20 mouse cellular contexts compared by ENCODE assay signal in the genomic region with DNA sequence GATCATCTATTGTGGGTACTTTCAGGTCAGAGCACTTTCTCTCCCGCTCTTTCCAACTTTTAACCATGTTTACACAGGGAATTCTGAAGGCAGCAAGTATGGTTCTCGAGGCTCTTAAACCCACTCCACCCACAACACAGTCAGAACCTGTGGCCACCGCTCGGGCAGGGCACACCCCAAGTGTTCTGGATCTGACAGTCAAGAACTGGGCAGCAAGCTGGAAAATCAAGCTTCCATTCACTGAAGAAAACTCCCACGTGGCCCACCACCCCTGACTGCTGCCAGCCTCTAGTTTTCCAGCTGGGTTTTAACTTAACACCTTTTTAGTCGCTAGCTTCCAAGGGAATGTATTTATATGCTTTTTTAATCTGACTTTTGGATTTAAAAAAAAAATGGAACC.
DNase-seq lines count a peak whose midpoint lies in the region; ATAC-seq and TF ChIP-seq lines count a peak whose summit lies in the region.
"Had no signal": no experiment of that assay in that cellular context is flagged by ENCODE, and none has a peak within 500 bp of the region (broad histone marks: within the 10 kb centered on the region; RNA-seq: fewer than 3 reads in every experiment).

No protein-coding gene starts in this region.

- DNase-seq in left cerebral cortex, postnatal 14 days (ENCODE audit: low spot score in 2 of 2), result peak; percentile 13 to 30
- DNase-seq in left cerebral cortex, adult 2 months (ENCODE audit: extremely low spot score in 1 of 2, low spot score in 2 of 2), result no peak
- peak; percentile 38 for DNase-seq in limb, embryonic 11.5 days (ENCODE audit: low spot score)
- DNase-seq in heart, postnatal 14 days, result no peak
- no peak for DNase-seq in thymus, adult 2 months
- DNase-seq in layer of hippocampus, adult 9-11 months, result no peak
- DNase-seq: cerebellum, adult 8-10 months; kidney, adult 18-20 months; kidney, postnatal 25 days had no signal

- no peaks in the 10 kb centered on the region for H3K27me3 ChIP-seq in limb, embryonic 11.5 days (ENCODE audit: control insufficient read depth, insufficient read depth, low read length)
- no peaks in the 10 kb centered on the region for H3K27me3 ChIP-seq in lung, embryonic 15.5 days
- no peaks in the 10 kb centered on the region for H3K27me3 ChIP-seq in thymus, adult 2 months (ENCODE audit: control insufficient read depth, insufficient read depth, low read length)
- H3K27me3 ChIP-seq: liver, embryonic 15.5 days; Patski; stomach, embryonic 15.5 days had no signal

- 68% methylated on average over 6 of the region's 6 CpGs for WGBS in limb, embryonic 11.5 days
- 47% methylated on average over 6 of the region's 6 CpGs for WGBS in lung, embryonic 15.5 days
- WGBS in thymus, adult 2 months, result 92% methylated on average over 6 of the region's 6 CpGs

- H3K36me3 ChIP-seq in limb, embryonic 11.5 days (ENCODE audit: control insufficient read depth, insufficient read depth, low read length), result no peaks in the 10 kb centered on the region
- H3K36me3 ChIP-seq in lung, embryonic 15.5 days, result no peaks in the 10 kb centered on the region
- no peaks in the 10 kb centered on the region for H3K36me3 ChIP-seq in thymus, adult 2 months (ENCODE audit: control insufficient read depth, insufficient read depth, low read length)
- H3K36me3 ChIP-seq: embryonic facial prominence, embryonic 13.5 days; heart, embryonic 10.5 days; liver, embryonic 15.5 days; stomach, embryonic 15.5 days had no signal

- H3K4me2 ChIP-seq in limb, embryonic 11.5 days (ENCODE audit: low read depth, severe bottlenecking), result no peak overlapping the region
- no peak overlapping the region for H3K4me2 ChIP-seq in lung, embryonic 15.5 days
- H3K4me2 ChIP-seq: forebrain, embryonic 13.5 days; liver, embryonic 15.5 days; stomach, embryonic 15.5 days had no signal

- peaks cover 12% of the 10 kb centered on the region for H3K4me1 ChIP-seq in limb, embryonic 11.5 days (ENCODE audit: control insufficient read depth, insufficient read depth, low read length)
- peaks cover 15% of the 10 kb centered on the region for H3K4me1 ChIP-seq in lung, embryonic 15.5 days
- no peaks in the 10 kb centered on the region for H3K4me1 ChIP-seq in thymus, adult 2 months (replicated peaks; ENCODE audit: control insufficient read depth, insufficient read depth, low read length)
- H3K4me1 ChIP-seq: liver, embryonic 15.5 days had no signal

- intact Hi-C loops in left cerebral cortex, postnatal 14 days (cut with DNase I), result no loop called here
- intact Hi-C loops in left cerebral cortex, adult 2 months (cut with DNase I), result no loop called here
- intact Hi-C loops in heart, postnatal 14 days (cut with DNase I), result no loop called here

- H3K9me3 ChIP-seq in limb, embryonic 11.5 days (ENCODE audit: control insufficient read depth, low read length), result no peaks in the 10 kb centered on the region
- H3K9me3 ChIP-seq in lung, embryonic 15.5 days, result no peaks in the 10 kb centered on the region
- H3K9me3 ChIP-seq: embryonic facial prominence, embryonic 13.5 days; forebrain, embryonic 13.5 days; heart, embryonic 10.5 days; liver, embryonic 15.5 days; megakaryocyte, embryonic 14.5 days; stomach, embryonic 15.5 days had no signal

- TF ChIP-seq POLR2A in thymus, adult 2 months (IDR thresholded peaks at IDR 0.05; ENCODE audit: control insufficient read depth, extremely low read depth, insufficient read depth, low read length, poor library complexity), result no peak

- H3K27ac ChIP-seq in left cerebral cortex, adult 2 months, result no peak overlapping the region
- H3K27ac ChIP-seq in limb, embryonic 11.5 days (replicated peaks; ENCODE audit: low read depth, low read length), result no peak overlapping the region; the same call in 1 of the 2 replicates
- peak overlapping the region; percentile 58 for H3K27ac ChIP-seq in lung, embryonic 15.5 days
- no peak overlapping the region for H3K27ac ChIP-seq in thymus, adult 2 months (ENCODE audit: control insufficient read depth, insufficient read depth, low read length)
- H3K27ac ChIP-seq: forebrain, embryonic 13.5 days; heart, embryonic 10.5 days; liver, embryonic 15.5 days had no signal

- no peak for ATAC-seq in limb, embryonic 11.5 days (ENCODE audit: insufficient number of reproducible peaks, low FRiP score, low TSS enrichment, low read depth)
- ATAC-seq in lung, embryonic 15.5 days (ENCODE audit: borderline replicate concordance, extremely low read depth, low FRiP score, low TSS enrichment), result no peak
- ATAC-seq: activated CD4-positive, CD25-positive, alpha-beta regulatory T cell, adult 4 months; forebrain, embryonic 13.5 days; hindbrain, embryonic 16.5 days; midbrain, embryonic 16.5 days; Patski had no signal

- H3K9ac ChIP-seq in limb, embryonic 11.5 days (ENCODE audit: low read length), result no peak overlapping the region
- no peak overlapping the region for H3K9ac ChIP-seq in lung, embryonic 15.5 days
- H3K9ac ChIP-seq: embryonic facial prominence, embryonic 13.5 days; forebrain, embryonic 13.5 days; liver, embryonic 15.5 days; stomach, embryonic 15.5 days had no signal

- TF ChIP-seq CTCF in left cerebral cortex, adult 2 months (IDR thresholded peaks at IDR 0.05), result no peak
- no peak for TF ChIP-seq CTCF in thymus, adult 2 months (IDR thresholded peaks at IDR 0.05; ENCODE audit: borderline replicate concordance, control insufficient read depth, extremely low read depth, insufficient read depth, low read length, poor library complexity)

- no peak overlapping the region for H3K4me3 ChIP-seq in left cerebral cortex, adult 2 months
- no peak overlapping the region for H3K4me3 ChIP-seq in limb, embryonic 11.5 days (ENCODE audit: low read depth, low read length)
- H3K4me3 ChIP-seq in lung, embryonic 15.5 days, result no peak overlapping the region
- H3K4me3 ChIP-seq in thymus, adult 2 months (ENCODE audit: control insufficient read depth, insufficient read depth, low read length), result no peak overlapping the region
- H3K4me3 ChIP-seq: embryonic facial prominence, embryonic 13.5 days; forebrain, embryonic 13.5 days; heart, embryonic 10.5 days; liver, embryonic 15.5 days; megakaryocyte, embryonic 14.5 days; stomach, embryonic 15.5 days had no signal

Comparison
In these comparisons a context has a peak if more than half of its experiments do, and no peak if none do; other contexts are left out.
1. DNase-seq: peak in left cerebral cortex, postnatal 14 days (2 of 2) and limb, embryonic 11.5 days (single experiment); none in left cerebral cortex, adult 2 months (0 of 2), heart, postnatal 14 days (0 of 2), thymus, adult 2 months (single experiment) and layer of hippocampus, adult 9-11 months (single experiment).